Mouse (Mus musculus): ENCODE data around the gene Ccdc172. TPM values are rescaled to one million over a fixed set of nuclear protein-coding genes. Genes with fewer than 3 reads are reported as not detected.

Ccdc172 gene
- not detected in 2 replicates for polyA plus RNA-seq (2012; rRNA removed; ENCODE audit: low replicate concordance)

DNA sequence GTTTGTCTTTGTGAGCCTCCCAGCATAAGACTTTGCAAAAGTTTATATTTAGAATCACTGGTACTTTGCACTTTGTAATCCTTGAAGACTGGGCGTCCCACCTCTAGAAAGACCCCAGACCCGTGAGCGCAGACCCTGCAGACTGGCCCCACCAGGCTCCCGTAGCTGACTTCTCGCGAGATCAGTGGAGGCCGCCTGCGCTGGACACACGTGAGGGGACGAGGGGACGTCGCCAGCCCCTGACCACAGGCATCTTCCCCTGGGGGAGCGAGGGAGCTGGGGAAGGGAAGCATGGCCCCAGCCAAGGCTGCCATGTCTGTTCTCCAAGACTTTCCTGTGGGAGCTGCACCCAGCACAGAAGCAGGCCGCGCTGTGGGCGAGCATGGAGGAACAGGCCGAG is at the start of gene Ccdc172:
TSS of gene Ccdc172 (plus strand) at position 176 of the 400 bp plus-strand sequence.

Other genes with a start within 250 kb of the Ccdc172 start
- 0.14 and 1.1 TPM in 2 replicates for gene Gfra1, start 56.1 kb upstream of the Ccdc172 start, polyA plus RNA-seq (2012; rRNA removed; ENCODE audit: low replicate concordance)
- 2.1 and 1,796 TPM in 2 replicates for gene Pnlip, start 140.5 kb downstream of the Ccdc172 start, polyA plus RNA-seq (2012; rRNA removed; ENCODE audit: low replicate concordance)
- gene Pnliprp1, start 216.9 kb downstream of the Ccdc172 start, polyA plus RNA-seq (2012; rRNA removed; ENCODE audit: low replicate concordance): 1.9 and 174 TPM in 2 replicates
- 18.4 and 26.3 TPM in 2 replicates for gene Pnliprp2, start 247.7 kb downstream of the Ccdc172 start, polyA plus RNA-seq (2012; rRNA removed; ENCODE audit: low replicate concordance)